Mouse (Mus musculus): Measurements from ENCODE around the gene Iqcf1. TPM values are rescaled to one million over a fixed set of nuclear protein-coding genes. Genes with fewer than 3 reads are reported as not detected.

The Iqcf1 gene
- not detected in 2 replicates for polyA plus RNA-seq (2015; fragmentation: Nextera tagmentation; extraction: Ambion mirVana)

- no peaks in the 10 kb centered on the region for H3K36me3 ChIP-seq
- no peak for ATAC-seq (ENCODE audit: borderline replicate concordance, extremely low read depth, low FRiP score, low TSS enrichment)
- H3K9me3 ChIP-seq, result no peaks in the 10 kb centered on the region
- 93% methylated on average over 6 of the region's 6 CpGs for WGBS
- no peak within 1 kb of the TSS for H3K4me3 ChIP-seq
- no peaks in the 10 kb centered on the region for H3K27me3 ChIP-seq
- no peak within 1 kb of the TSS for H3K27ac ChIP-seq
- H3K4me2 ChIP-seq, result no peak within 1 kb of the TSS
- no peak within 1 kb of the TSS for H3K9ac ChIP-seq
- no peaks in the 10 kb centered on the region for H3K4me1 ChIP-seq
Measured at GRCm38 (mm10) chr9:106499667-106500066, at the start of gene Iqcf1. Gene Iqcf1 (plus strand): TSS chr9:106499967.

- no peaks in the 10 kb centered on the region for H3K27me3 ChIP-seq
- no peaks in the 10 kb centered on the region for H3K36me3 ChIP-seq
- H3K4me1 ChIP-seq, result peaks cover 74% of the 10 kb centered on the region
- H3K4me2 ChIP-seq, result peak overlapping the region; percentile 27
- peak overlapping the region; percentile 37; the same call in 1 of the 2 replicates for H3K27ac ChIP-seq
- WGBS, result 5% methylated on average over 9 of the region's 9 CpGs
- H3K4me3 ChIP-seq, result no peak overlapping the region
- H3K9ac ChIP-seq, result 0 out of 2 replicates have a peak overlapping the region, but pooled peaks have one; percentile 2
- no peak for ATAC-seq (ENCODE audit: borderline replicate concordance, extremely low read depth, low FRiP score, low TSS enrichment)
- no peaks in the 10 kb centered on the region for H3K9me3 ChIP-seq
Measured at GRCm38 (mm10) chr9:106450661-106451060, 49.1 kb upstream of the Iqcf1 start.

GRCm38 (mm10) chr9:106451298-106451697 is 48.5 kb upstream of the Iqcf1 start:
- no peak overlapping the region for H3K4me3 ChIP-seq
- H3K4me2 ChIP-seq, result no peak overlapping the region
- H3K27me3 ChIP-seq, result no peaks in the 10 kb centered on the region
- no peak for ATAC-seq (ENCODE audit: borderline replicate concordance, extremely low read depth, low FRiP score, low TSS enrichment)
- no peak overlapping the region for H3K9ac ChIP-seq
- 54% methylated on average over 11 of the region's 11 CpGs for WGBS
- H3K9me3 ChIP-seq, result no peaks in the 10 kb centered on the region
- H3K27ac ChIP-seq, result no peak overlapping the region
- H3K4me1 ChIP-seq, result peaks cover 78% of the 10 kb centered on the region
- no peaks in the 10 kb centered on the region for H3K36me3 ChIP-seq

GRCm38 (mm10) chr9:106451899-106452298 is 47.9 kb upstream of the Iqcf1 start:
- ATAC-seq (ENCODE audit: borderline replicate concordance, extremely low read depth, low FRiP score, low TSS enrichment), result no peak
- WGBS, result 46% methylated on average over 2 of the region's 2 CpGs
- Histone ChIP-seq H3K4me3 (no peak overlapping the region), H3K9ac (no peak overlapping the region), H3K4me2 (no peak overlapping the region), H3K9me3 (no peaks in the 10 kb centered on the region), H3K4me1 (peaks cover 79% of the 10 kb centered on the region), H3K36me3 (no peaks in the 10 kb centered on the region), H3K27me3 (no peaks in the 10 kb centered on the region), H3K27ac (no peak overlapping the region)

GRCm38 (mm10) chr9:106452351-106452750 is 47.4 kb upstream of the Iqcf1 start:
- H3K4me1 ChIP-seq, result peaks cover 81% of the 10 kb centered on the region
- ATAC-seq (ENCODE audit: borderline replicate concordance, extremely low read depth, low FRiP score, low TSS enrichment), result no peak
- H3K36me3 ChIP-seq, result no peaks in the 10 kb centered on the region
- H3K27me3 ChIP-seq, result no peaks in the 10 kb centered on the region
- H3K4me3 ChIP-seq, result peak overlapping the region; percentile 74; the same call in 1 of the 2 replicates
- H3K9me3 ChIP-seq, result no peaks in the 10 kb centered on the region
- WGBS, result 36% methylated on average over 6 of the region's 6 CpGs
- H3K27ac ChIP-seq, result 0 out of 2 replicates have a peak overlapping the region, but pooled peaks have one; percentile 88
- H3K9ac ChIP-seq, result no peak overlapping the region
- H3K4me2 ChIP-seq, result peak overlapping the region; percentile 94

- 1% methylated on average over 7 of the region's 7 CpGs for WGBS
- Histone ChIP-seq H3K27me3 (no peaks in the 10 kb centered on the region), H3K9me3 (no peaks in the 10 kb centered on the region), H3K9ac (peak overlapping the region; percentile 67; the same call in 1 of the 2 replicates), H3K4me1 (peaks cover 83% of the 10 kb centered on the region), H3K4me3 (peak overlapping the region; percentile 74), H3K27ac (peak overlapping the region; percentile 88; the same call in 1 of the 2 replicates), H3K4me2 (peak overlapping the region; percentile 94), H3K36me3 (no peaks in the 10 kb centered on the region)
- no peak for ATAC-seq (ENCODE audit: borderline replicate concordance, extremely low read depth, low FRiP score, low TSS enrichment)
Measured at GRCm38 (mm10) chr9:106452821-106453220, 46.9 kb upstream of the Iqcf1 start.

- Histone ChIP-seq H3K27me3 (no peaks in the 10 kb centered on the region), H3K4me1 (peaks cover 77% of the 10 kb centered on the region), H3K4me3 (peak within 1 kb of the TSS; percentile 74), H3K9ac (peak within 1 kb of the TSS; percentile 69), H3K9me3 (no peaks in the 10 kb centered on the region), H3K36me3 (no peaks in the 10 kb centered on the region), H3K4me2 (peak within 1 kb of the TSS; percentile 94), H3K27ac (peak within 1 kb of the TSS; percentile 89)
- WGBS, result under 1% methylated on average over 45 of the region's 74 CpGs
- ATAC-seq (ENCODE audit: borderline replicate concordance, extremely low read depth, low FRiP score, low TSS enrichment), result peak; percentile 77
Measured at GRCm38 (mm10) chr9:106453271-106454070, 46.3 kb upstream of the Iqcf1 start, which contains the start of gene Pcbp4. Gene Pcbp4 (plus strand): TSS chr9:106453291.

- H3K9me3 ChIP-seq, result no peaks in the 10 kb centered on the region
- 0 out of 2 replicates have a peak, but pooled peaks have one; percentile 2 for ATAC-seq (ENCODE audit: borderline replicate concordance, extremely low read depth, low FRiP score, low TSS enrichment)
- peaks cover 70% of the 10 kb centered on the region for H3K4me1 ChIP-seq
- peak overlapping the region; percentile 74 for H3K4me3 ChIP-seq
- H3K9ac ChIP-seq, result peak overlapping the region; percentile 69
- H3K36me3 ChIP-seq, result 0 out of 2 replicates have a peak, but pooled peaks cover 1% of the 10 kb centered on the region
- H3K27me3 ChIP-seq, result no peaks in the 10 kb centered on the region
- peak overlapping the region; percentile 89 for H3K27ac ChIP-seq
- WGBS, result 2% methylated on average over 14 of the region's 20 CpGs
- H3K4me2 ChIP-seq, result peak overlapping the region; percentile 94
Measured at GRCm38 (mm10) chr9:106454071-106454761, 45.6 kb upstream of the Iqcf1 start.

GRCm38 (mm10) chr9:106454888-106455681 is 44.7 kb upstream of the Iqcf1 start:
- 6% methylated on average over 17 of the region's 17 CpGs for WGBS
- Histone ChIP-seq H3K9me3 (no peaks in the 10 kb centered on the region), H3K9ac (peak overlapping the region; percentile 69), H3K4me1 (peaks cover 65% of the 10 kb centered on the region), H3K4me3 (peak overlapping the region; percentile 74), H3K36me3 (0 out of 2 replicates have a peak, but pooled peaks cover 5% of the 10 kb centered on the region), H3K27me3 (no peaks in the 10 kb centered on the region), H3K27ac (peak overlapping the region; percentile 89), H3K4me2 (peak overlapping the region; percentile 94)
- ATAC-seq (ENCODE audit: borderline replicate concordance, extremely low read depth, low FRiP score, low TSS enrichment), result peak; percentile 3; the same call in 1 of the 2 replicates

- no peaks in the 10 kb centered on the region for H3K9me3 ChIP-seq
- no peak; the same call in 1 of the 2 replicates for ATAC-seq (ENCODE audit: borderline replicate concordance, extremely low read depth, low FRiP score, low TSS enrichment)
- WGBS, result 28% methylated on average over 15 of the region's 15 CpGs
- H3K4me3 ChIP-seq, result peak overlapping the region; percentile 0; the same call in 1 of the 2 replicates
- peaks cover 11% of the 10 kb centered on the region; the same call in 1 of the 2 replicates for H3K36me3 ChIP-seq
- no peaks in the 10 kb centered on the region for H3K27me3 ChIP-seq
- peak overlapping the region; percentile 75 for H3K27ac ChIP-seq
- peak overlapping the region; percentile 30; the same call in 1 of the 2 replicates for H3K9ac ChIP-seq
- H3K4me2 ChIP-seq, result peak overlapping the region; percentile 94
- peaks cover 52% of the 10 kb centered on the region for H3K4me1 ChIP-seq
Measured at GRCm38 (mm10) chr9:106456325-106457162, 43.2 kb upstream of the Iqcf1 start.

All from lung, embryonic 15.5 days (tissue).